In genomic region chr15:5623021-5623420, GRCm38 (mm10) we compare ENCODE assay signal across 22 mouse cellular contexts.
A peak's percentile ranks its signal among the peaks of the same experiment; 100 is the strongest.
DNase-seq lines count a peak whose midpoint lies in the region; ATAC-seq lines count a peak whose summit lies in the region.
"Had no signal": no experiment of that assay in that cellular context is flagged by ENCODE, and none has a peak within 500 bp of the region (broad histone marks: within the 10 kb centered on the region; RNA-seq: fewer than 3 reads in every experiment).

No protein-coding gene starts in this region.

- no peak for ATAC-seq in megakaryocyte-erythroid progenitor cell, adult 5-6 weeks (replicated peaks; ENCODE audit: low FRiP score, low TSS enrichment, poor library complexity, severe bottlenecking)
- ATAC-seq: activated CD4-positive, CD25-positive, alpha-beta regulatory T cell, adult 4 months; CD4-positive, CD25-positive, alpha-beta regulatory T cell, adult 4 months; Patski had no signal

- DNase-seq in ES-CJ7 (ENCODE audit: low read depth, low spot score), result peak; percentile 53
- peak; percentile 64 for DNase-seq in R1 (ENCODE audit: low read depth, low spot score)
- DNase-seq in ZHBTc4 (ENCODE audit: low read depth, low spot score), result peak; percentile 21
- DNase-seq in cerebellum, adult 9-11 months, result no peak
- DNase-seq in heart, adult 8-10 months (ENCODE audit: low spot score), result no peak
- DNase-seq: adrenal gland, adult 2 months; adrenal gland, adult 8-10 months; adrenal gland, postnatal 10 days; adrenal gland, postnatal 14 days; adrenal gland, postnatal 25 days; adrenal gland, postnatal 36 days; B cell, adult 2 months; cerebellum, adult 11 months; cerebellum, adult 11-12 months; cerebellum, adult 18-20 months; cerebellum, adult 2 months; cerebellum, adult 8-10 months; cerebellum, adult 9-10 months had no signal

Comparison
In these comparisons a context has a peak if more than half of its experiments do, and no peak if none do; other contexts are left out.
1. DNase-seq: peak in ES-CJ7 (single experiment), R1 (single experiment) and ZHBTc4 (single experiment); none in cerebellum, adult 9-11 months (single experiment) and heart, adult 8-10 months (single experiment).